Mouse (Mus musculus): ENCODE measurements around the gene Manbal.

Gene Manbal

DNA sequence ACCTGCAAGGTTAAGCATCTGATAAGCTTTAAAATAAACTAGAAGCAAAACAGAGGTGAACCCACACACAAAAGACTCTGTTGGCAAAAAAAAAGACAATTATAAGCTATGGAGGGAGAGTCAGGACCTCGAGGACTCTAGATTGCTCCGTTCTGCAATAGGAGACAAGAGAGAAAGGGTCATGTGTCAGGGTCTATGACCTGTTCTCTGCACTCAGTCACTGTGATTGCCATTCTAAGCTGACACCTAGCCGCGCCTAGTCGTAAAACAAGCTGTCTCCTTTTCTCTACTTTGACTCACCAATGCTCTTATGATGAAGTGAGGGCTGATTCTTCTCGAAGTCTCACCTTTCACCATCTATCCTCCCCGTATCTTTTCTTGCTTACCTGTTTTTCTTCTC lies 45.1 kb downstream of the Manbal start:
- DNase-seq (ENCODE audit: low spot score in 2 of 2), result no peak

GRCm38 (mm10) chr2:157417229-157417628 lies 49.8 kb downstream of the Manbal start:
- DNase-seq (ENCODE audit: low spot score in 2 of 2), result no peak

DNA sequence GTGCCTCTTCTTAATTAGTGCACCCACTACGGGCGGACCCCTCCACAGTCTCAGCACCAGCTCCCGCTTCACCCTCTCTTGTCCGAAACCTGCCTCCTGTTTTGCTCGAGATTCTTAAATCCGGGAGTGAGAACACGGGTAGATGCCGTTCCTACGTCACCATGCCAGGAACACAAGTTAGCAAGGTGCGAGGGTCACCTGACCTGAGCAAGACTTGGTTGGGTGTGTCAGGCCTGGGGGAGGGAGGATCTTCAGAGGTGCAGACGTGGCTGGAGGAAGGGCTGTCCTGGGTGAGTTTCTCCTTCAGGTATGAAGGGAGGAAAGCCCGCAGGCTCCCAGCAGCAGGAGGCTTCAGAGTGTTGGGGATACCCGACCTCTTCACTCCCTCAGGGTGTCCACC lies 50.8 kb downstream of the Manbal start, which contains the start of gene Src:
Gene Src (plus strand): TSS at position 239 of the 400 bp plus-strand sequence.
- no peak for DNase-seq (ENCODE audit: low spot score in 2 of 2)

DNA sequence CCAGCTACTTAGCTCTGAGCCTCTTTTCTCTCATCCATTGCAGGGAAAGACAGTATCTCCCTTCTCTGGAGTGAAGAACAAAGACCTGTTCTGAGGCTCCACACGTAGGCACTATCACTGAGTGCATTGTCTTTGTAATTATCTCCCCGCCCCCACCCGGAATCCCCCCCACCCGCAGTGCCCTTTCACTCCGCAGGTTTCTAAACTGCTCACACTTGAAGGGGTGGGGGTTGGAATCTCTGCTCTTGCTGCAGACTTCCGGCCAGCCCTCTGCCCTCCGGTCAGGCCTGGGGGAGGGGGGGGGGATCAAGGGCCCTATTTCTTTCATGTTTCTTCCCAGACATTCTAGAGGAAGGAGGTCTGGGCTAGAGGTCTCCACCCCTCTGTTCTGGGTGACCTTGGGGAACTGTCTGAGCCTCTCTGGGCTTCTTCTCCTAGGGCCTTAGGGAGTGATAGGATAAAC lies 51.2 kb downstream of the Manbal start:
- no peak for DNase-seq (ENCODE audit: low spot score in 2 of 2)

DNA sequence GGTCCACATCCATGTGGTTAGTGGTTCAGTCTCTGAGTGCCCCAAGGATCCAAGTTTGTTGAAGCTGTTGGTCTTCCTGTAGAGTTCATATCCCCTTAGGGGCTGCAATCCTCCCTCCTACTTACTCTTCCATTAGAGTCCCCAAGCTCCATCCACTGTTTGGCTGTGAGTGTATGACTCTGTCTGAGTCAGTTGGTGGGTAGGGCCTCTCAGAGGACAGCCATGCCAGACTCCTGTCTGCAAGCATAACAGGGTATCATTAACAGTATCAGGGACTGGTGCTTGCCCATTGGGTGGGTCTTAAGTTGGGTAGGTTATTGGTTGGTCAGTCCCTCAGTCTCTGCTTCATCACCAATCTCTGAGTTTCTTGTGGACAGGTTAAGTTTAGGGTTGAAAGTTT lies 52.1 kb downstream of the Manbal start:
- no peak for DNase-seq (ENCODE audit: low spot score in 2 of 2)

GRCm38 (mm10) chr2:157420404-157420803 lies 53.0 kb downstream of the Manbal start:
- no peak for DNase-seq (ENCODE audit: low spot score in 2 of 2)

GRCm38 (mm10) chr2:157422062-157422655 lies 54.8 kb downstream of the Manbal start:
- no peak for DNase-seq (ENCODE audit: low spot score in 2 of 2)

GRCm38 (mm10) chr2:157422854-157423705 lies 55.7 kb downstream of the Manbal start:
- DNase-seq (ENCODE audit: low spot score in 2 of 2), result peak; percentile 70 to 78

DNA sequence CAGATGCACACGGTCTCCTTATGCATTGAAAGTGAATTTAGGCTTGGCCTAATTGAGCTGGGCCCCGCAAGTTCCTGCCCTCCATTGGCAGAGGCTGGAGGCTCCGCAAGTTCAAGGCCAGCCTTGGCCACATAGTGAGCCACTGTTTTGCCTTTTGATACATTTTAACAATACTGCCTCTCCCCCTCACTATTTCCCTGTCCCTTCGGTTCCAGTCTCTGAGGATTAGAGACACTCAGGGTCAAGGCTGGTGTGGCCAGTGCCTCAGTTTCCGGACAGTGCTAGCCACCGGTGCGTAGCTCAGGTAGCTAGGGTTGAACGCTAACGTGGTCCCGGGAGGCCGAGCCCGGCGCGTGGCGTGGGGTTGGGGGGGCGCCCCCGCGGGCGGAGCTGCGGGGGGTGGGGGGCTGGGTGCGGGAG lies 56.3 kb downstream of the Manbal start:
- no peak for DNase-seq (ENCODE audit: low spot score in 2 of 2)

GRCm38 (mm10) chr2:157424126-157424903 lies 56.9 kb downstream of the Manbal start:
- no peak for DNase-seq (ENCODE audit: low spot score in 2 of 2)

- DNase-seq (ENCODE audit: low spot score in 2 of 2), result no peak
These were observed 57.7 kb downstream of the Manbal start for GRCm38 (mm10) chr2:157424904-157425642.

GRCm38 (mm10) chr2:157425643-157425988 lies 58.2 kb downstream of the Manbal start:
- DNase-seq (ENCODE audit: low spot score in 2 of 2), result no peak

GRCm38 (mm10) chr2:157426171-157426570 lies 58.8 kb downstream of the Manbal start:
- no peak for DNase-seq (ENCODE audit: low spot score in 2 of 2)

GRCm38 (mm10) chr2:157427164-157427563 lies 59.8 kb downstream of the Manbal start:
- no peak for DNase-seq (ENCODE audit: low spot score in 2 of 2)

GRCm38 (mm10) chr2:157428351-157429139 lies 61.2 kb downstream of the Manbal start:
- no peak for DNase-seq (ENCODE audit: low spot score in 2 of 2)

GRCm38 (mm10) chr2:157429735-157430134 lies 62.3 kb downstream of the Manbal start:
- DNase-seq (ENCODE audit: low spot score in 2 of 2), result no peak

- DNase-seq (ENCODE audit: low spot score in 2 of 2), result no peak
These were observed 63.5 kb downstream of the Manbal start for GRCm38 (mm10) chr2:157430667-157431429.

GRCm38 (mm10) chr2:157431912-157432311 lies 64.5 kb downstream of the Manbal start:
- no peak for DNase-seq (ENCODE audit: low spot score in 2 of 2)

GRCm38 (mm10) chr2:157432476-157432875 lies 65.1 kb downstream of the Manbal start:
- DNase-seq (ENCODE audit: low spot score in 2 of 2), result no peak

DNA sequence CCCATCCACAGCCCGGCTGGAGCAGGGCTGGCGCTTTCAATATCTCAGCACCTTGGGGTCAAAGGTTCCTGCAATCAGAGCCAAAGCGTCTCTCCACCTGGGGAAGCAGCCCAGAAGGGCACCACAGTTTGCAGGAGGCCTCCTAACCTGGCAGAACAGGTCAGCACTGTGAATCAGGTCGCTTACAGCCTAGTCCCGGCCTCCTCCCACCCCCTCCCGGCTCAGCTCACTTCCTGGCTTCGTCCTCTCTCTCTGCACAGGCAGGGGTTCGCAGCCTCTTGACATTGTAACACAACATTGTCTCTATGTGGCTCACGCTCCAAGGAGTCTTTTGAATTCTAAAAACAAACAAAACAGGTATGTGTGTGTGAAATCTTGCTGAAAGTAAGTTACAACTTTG lies 66.6 kb downstream of the Manbal start:
- no peak for DNase-seq (ENCODE audit: low spot score in 2 of 2)
